Mouse (Mus musculus): ENCODE results near the gene C1qtnf5. TPM values are rescaled to one million over a fixed set of nuclear protein-coding genes. Genes with fewer than 3 reads are reported as not detected.

The C1qtnf5 gene
- polyA plus RNA-seq, 1 experiment from 2014 or later = 1.8 TPM

DNA sequence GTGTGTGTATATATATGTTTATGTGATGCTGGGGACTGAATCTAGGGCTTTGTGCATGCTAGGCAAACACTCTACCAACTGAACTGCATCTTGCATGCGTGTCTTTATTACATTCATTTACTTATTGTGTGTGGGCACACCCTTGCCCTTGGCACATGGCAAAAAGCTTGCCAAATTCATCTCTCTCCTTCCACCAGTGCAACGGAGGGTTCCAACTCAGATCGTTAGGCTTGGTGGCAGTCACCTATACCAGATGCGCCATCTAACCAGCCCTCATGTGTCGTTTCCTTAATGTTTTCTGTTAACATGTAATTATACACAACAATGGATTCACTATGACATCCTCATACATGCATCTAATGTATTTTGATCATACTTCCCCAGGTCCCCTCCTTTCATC, 24.8 kb upstream of the C1qtnf5 start:
- whole genome bisulfite sequencing = 93% methylated on average over 5 of the region's 5 CpGs
- H3K4me1 ChIP-seq = peaks cover 40% of the 10 kb centered on the region

GRCm38 (mm10) chr9:44083392-44084121, 23.5 kb upstream of the C1qtnf5 start:
- Histone ChIP-seq H3K4me1 (peaks cover 48% of the 10 kb centered on the region), H3K4me2 (replicated peaks) (peak overlapping the region; percentile 96), H3K9me3 (replicated peaks) (no peaks in the 10 kb centered on the region), H3K27ac (no peak overlapping the region), H3K36me3 (no peaks in the 10 kb centered on the region), H3K4me3 (peak overlapping the region; percentile 58; the same call in 1 of the 2 replicates), H3K9ac (no peak overlapping the region), H3K27me3 (peaks cover 55% of the 10 kb centered on the region)
- no peak for ATAC-seq (ENCODE audit: low FRiP score)
- 9% methylated on average over 23 of the region's 23 CpGs for WGBS

More for the DNA sequence above, 24.8 kb upstream of the C1qtnf5 start:
- Histone ChIP-seq H3K4me3 (no peak overlapping the region), H3K9ac (no peak overlapping the region), H3K36me3 (no peaks in the 10 kb centered on the region), H3K27ac (no peak overlapping the region), H3K9me3 (replicated peaks) (no peaks in the 10 kb centered on the region), H3K27me3 (peaks cover 57% of the 10 kb centered on the region), H3K4me2 (replicated peaks) (no peak overlapping the region)
- ATAC-seq (ENCODE audit: low FRiP score) = no peak

- H3K4me3 ChIP-seq = peak overlapping the region; percentile 58
- under 1% methylated on average over 14 of the region's 14 CpGs for WGBS
- H3K4me1 ChIP-seq = peaks cover 41% of the 10 kb centered on the region
- H3K27me3 ChIP-seq = peaks cover 55% of the 10 kb centered on the region
- H3K36me3 ChIP-seq = no peaks in the 10 kb centered on the region
- no peak overlapping the region for H3K27ac ChIP-seq
- H3K4me2 ChIP-seq (replicated peaks) = peak overlapping the region; percentile 96
- H3K9me3 ChIP-seq (replicated peaks) = no peaks in the 10 kb centered on the region
- H3K9ac ChIP-seq = peak overlapping the region; percentile 72
- no peak for ATAC-seq (ENCODE audit: low FRiP score)
These were observed 22.8 kb upstream of the C1qtnf5 start for GRCm38 (mm10) chr9:44084236-44084635.

GRCm38 (mm10) chr9:44084659-44085229, 22.3 kb upstream of the C1qtnf5 start:
- Histone ChIP-seq H3K9ac (peak overlapping the region; percentile 72), H3K9me3 (replicated peaks) (no peaks in the 10 kb centered on the region), H3K4me3 (peak overlapping the region; percentile 58), H3K27ac (no peak overlapping the region), H3K4me2 (replicated peaks) (peak overlapping the region; percentile 96), H3K27me3 (peaks cover 55% of the 10 kb centered on the region), H3K36me3 (no peaks in the 10 kb centered on the region), H3K4me1 (peaks cover 41% of the 10 kb centered on the region)
- ATAC-seq (ENCODE audit: low FRiP score) = peak; percentile 64
- under 1% methylated on average over 60 of the region's 62 CpGs for WGBS

DNA sequence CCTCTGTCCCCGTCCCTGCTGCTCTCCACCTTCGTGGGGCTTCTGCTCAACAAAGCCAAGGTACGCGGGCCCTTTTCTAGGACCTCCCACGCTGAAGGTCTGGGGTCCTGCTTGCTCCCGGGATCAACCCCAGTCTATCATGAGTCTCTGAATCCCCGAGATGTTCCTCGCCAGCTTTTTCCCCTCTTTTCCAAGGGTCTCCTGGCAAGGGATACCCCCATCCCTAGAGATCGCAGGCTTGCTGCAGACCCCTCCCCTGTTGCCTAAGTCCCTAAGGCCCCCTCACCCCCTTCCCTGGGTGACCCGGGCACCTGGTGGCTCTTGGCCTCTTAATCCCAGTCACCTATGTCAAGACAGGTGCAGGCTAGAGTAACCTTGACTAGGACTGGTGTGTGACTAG, 21.8 kb upstream of the C1qtnf5 start:
- H3K36me3 ChIP-seq = no peaks in the 10 kb centered on the region
- peaks cover 55% of the 10 kb centered on the region for H3K27me3 ChIP-seq
- peaks cover 41% of the 10 kb centered on the region for H3K4me1 ChIP-seq
- no peak overlapping the region for H3K27ac ChIP-seq
- H3K9ac ChIP-seq = peak overlapping the region; percentile 72
- peak overlapping the region; percentile 58 for H3K4me3 ChIP-seq
- peak overlapping the region; percentile 96 for H3K4me2 ChIP-seq (replicated peaks)
- no peaks in the 10 kb centered on the region for H3K9me3 ChIP-seq (replicated peaks)
- ATAC-seq (ENCODE audit: low FRiP score) = no peak; the same call in 1 of the 2 replicates
- WGBS = 2% methylated on average over 10 of the region's 10 CpGs

- 68% methylated on average over 15 of the region's 15 CpGs for WGBS
- Histone ChIP-seq H3K36me3 (no peaks in the 10 kb centered on the region), H3K4me1 (peaks cover 41% of the 10 kb centered on the region), H3K4me3 (peak overlapping the region; percentile 58; the same call in 1 of the 2 replicates), H3K4me2 (replicated peaks) (peak overlapping the region; percentile 96), H3K9ac (no peak overlapping the region), H3K27ac (no peak overlapping the region), H3K9me3 (replicated peaks) (no peaks in the 10 kb centered on the region), H3K27me3 (peaks cover 54% of the 10 kb centered on the region)
- ATAC-seq (ENCODE audit: low FRiP score) = no peak
These were observed 21.0 kb upstream of the C1qtnf5 start for GRCm38 (mm10) chr9:44085741-44086665.

DNA sequence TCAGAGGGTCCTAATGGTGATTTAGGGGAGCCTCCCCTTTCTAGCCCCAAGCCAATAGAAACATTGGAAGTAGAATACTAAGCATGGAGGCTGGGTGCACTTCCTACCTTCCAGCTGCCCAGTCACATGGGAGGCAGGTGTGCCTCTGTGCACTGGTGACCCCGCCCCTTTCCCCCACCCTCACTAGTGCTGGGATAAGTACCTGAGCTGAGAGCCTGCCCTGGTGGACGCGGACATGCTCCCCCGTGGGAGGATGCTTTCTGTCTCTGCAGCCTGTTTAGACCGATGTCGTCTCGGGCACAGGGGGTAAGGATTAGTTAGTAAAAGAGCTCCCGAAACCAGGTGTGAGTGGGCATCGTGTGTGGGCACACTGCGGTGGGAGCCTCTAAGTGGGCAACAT, 20.1 kb upstream of the C1qtnf5 start:
- Histone ChIP-seq H3K27ac (no peak overlapping the region), H3K36me3 (no peaks in the 10 kb centered on the region), H3K4me2 (replicated peaks) (no peak overlapping the region), H3K9me3 (replicated peaks) (no peaks in the 10 kb centered on the region), H3K27me3 (peaks cover 51% of the 10 kb centered on the region), H3K4me3 (no peak overlapping the region), H3K4me1 (peaks cover 41% of the 10 kb centered on the region), H3K9ac (no peak overlapping the region)
- ATAC-seq (ENCODE audit: low FRiP score) = no peak
- 47% methylated on average over 10 of the region's 10 CpGs for WGBS

DNA sequence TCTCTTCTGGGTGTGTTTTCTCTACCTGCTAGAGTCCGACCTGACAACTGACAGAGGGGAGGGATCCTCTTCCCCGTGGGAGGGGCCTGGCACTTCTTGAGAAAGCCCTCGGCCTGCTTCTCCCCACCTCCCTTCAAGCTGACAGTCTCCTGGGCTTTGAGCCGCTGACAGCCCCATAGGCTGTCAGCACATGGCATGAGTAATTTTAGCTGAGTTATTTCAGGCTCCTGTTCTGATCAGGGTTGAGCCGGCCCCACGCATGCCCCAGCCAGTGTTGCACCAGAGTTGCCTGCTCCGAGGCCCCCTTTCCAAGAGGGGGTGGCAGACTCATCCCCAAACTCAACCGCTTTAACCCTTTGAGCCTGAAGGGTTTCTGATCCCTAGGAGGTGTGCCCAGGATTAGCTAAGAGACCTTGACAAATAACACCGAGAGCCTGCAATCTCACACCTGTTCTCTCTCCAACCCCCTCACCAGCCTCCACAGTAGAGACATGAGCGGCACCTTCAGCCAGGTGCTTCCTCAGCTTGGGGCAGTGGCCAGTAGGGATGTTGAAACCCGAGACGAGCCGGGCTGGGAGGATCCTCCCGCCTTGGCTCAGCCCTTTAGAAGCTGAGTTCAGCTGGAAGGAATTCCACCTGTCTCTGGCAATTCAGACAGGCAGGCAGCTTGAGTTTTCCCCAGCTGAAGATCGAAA, 19.1 kb upstream of the C1qtnf5 start:
- Histone ChIP-seq H3K4me3 (no peak overlapping the region), H3K27ac (no peak overlapping the region), H3K4me2 (replicated peaks) (no peak overlapping the region), H3K9me3 (replicated peaks) (no peaks in the 10 kb centered on the region), H3K27me3 (peaks cover 44% of the 10 kb centered on the region), H3K4me1 (peaks cover 41% of the 10 kb centered on the region), H3K9ac (no peak overlapping the region), H3K36me3 (no peaks in the 10 kb centered on the region)
- ATAC-seq (ENCODE audit: low FRiP score) = no peak
- 9% methylated on average over 15 of the region's 15 CpGs for WGBS

- Histone ChIP-seq H3K27ac (no peak overlapping the region), H3K4me3 (no peak overlapping the region), H3K4me1 (peaks cover 37% of the 10 kb centered on the region), H3K27me3 (peaks cover 32% of the 10 kb centered on the region), H3K9ac (no peak overlapping the region), H3K9me3 (replicated peaks) (no peaks in the 10 kb centered on the region), H3K36me3 (no peaks in the 10 kb centered on the region), H3K4me2 (replicated peaks) (no peak overlapping the region)
- 65% methylated on average over 12 of the region's 12 CpGs for WGBS
- ATAC-seq (ENCODE audit: low FRiP score) = no peak
These were observed 18.0 kb upstream of the C1qtnf5 start for GRCm38 (mm10) chr9:44088877-44089608.

DNA sequence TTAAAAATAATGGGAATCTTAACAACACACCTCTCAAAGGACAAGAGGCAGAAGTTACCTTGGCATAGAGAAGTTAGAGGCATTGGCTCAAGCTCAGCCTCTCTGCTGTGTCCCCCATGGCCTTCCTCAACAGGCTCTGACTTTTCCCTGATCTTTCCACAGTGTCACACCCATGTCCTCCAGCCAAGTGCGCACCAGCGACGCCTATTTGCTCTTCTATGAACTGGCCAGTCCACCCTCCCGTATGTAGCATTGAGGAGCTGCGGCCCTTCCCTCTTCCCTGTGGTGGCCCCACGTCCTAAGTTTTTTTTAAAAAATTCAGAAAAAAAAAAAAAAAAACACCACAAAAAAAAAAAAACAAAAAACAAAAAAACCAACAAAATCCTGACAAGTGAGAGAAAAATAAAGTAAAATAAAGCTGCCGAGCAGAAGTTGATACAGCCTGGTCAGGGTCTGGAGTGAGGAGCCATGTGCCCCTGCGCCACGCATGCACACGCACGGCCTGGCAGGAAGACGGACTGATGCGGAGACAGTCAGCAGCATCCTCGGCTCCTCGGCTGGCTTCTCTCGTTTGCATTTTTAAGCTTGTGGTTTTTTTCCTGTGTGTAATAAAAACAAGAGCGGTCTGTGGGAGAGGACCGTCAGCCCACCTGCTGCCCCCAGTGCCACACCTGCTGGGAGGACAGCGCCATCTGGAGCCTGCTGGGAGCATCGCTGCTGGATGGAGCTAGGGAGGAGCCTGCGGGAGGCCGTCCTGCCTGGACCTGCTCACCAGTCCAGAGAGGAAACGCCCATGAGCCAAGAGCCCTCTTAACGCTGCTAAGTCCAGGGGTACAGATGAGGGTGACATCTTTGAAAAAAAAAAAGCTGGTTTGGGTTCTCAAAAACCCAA, 13.2 kb upstream of the C1qtnf5 start:
- peaks cover 14% of the 10 kb centered on the region for H3K4me1 ChIP-seq
- 0 out of 2 replicates have a peak overlapping the region, but pooled peaks have one; percentile 33 for H3K9ac ChIP-seq
- H3K4me3 ChIP-seq = no peak overlapping the region
- WGBS = 30% methylated on average over 24 of the region's 24 CpGs
- H3K9me3 ChIP-seq (replicated peaks) = no peaks in the 10 kb centered on the region
- ATAC-seq (ENCODE audit: low FRiP score) = peak; percentile 59
- H3K27ac ChIP-seq = no peak overlapping the region
- H3K27me3 ChIP-seq = no peaks in the 10 kb centered on the region
- no peaks in the 10 kb centered on the region for H3K36me3 ChIP-seq
- H3K4me2 ChIP-seq (replicated peaks) = peak overlapping the region; percentile 36
